Mouse (Mus musculus) forebrain, embryonic 15.5 days (tissue): Measurements from ENCODE around the gene Armc10. TPM values are rescaled to one million over a fixed set of nuclear protein-coding genes. Genes with fewer than 3 reads are reported as not detected.

Source experiments
- ATAC-seq: fragments of 200-750 bp; cut with Nextera tagmentation; replicated peaks from 2 replicates; pipeline ENCODE4 v1.8.0; 2017; ENCODE audit warnings: mild to moderate bottlenecking, moderate TSS enrichment, moderate library complexity
- H3K27ac ChIP-seq: fragments of 300-500 bp; sonication (generic); replicated peaks from 2 replicates; pipeline ENCODE4 v1.5.1; 2015; ENCODE audit warnings: mild to moderate bottlenecking, inconsistent platforms
- H3K27me3 ChIP-seq: fragments of 300-500 bp; sonication (generic); 2 replicates; pipeline ENCODE4 v1.6.1; 2015; ENCODE audit warnings: inconsistent platforms
- H3K36me3 ChIP-seq: fragments of 300-500 bp; sonication (generic); 2 replicates; pipeline ENCODE4 v1.6.1; 2015; ENCODE audit warnings: mild to moderate bottlenecking, inconsistent platforms
- H3K4me1 ChIP-seq: fragments of 300-500 bp; sonication (generic); 2 replicates; pipeline ENCODE4 v1.6.1; 2015; ENCODE audit warnings: inconsistent platforms
- H3K4me2 ChIP-seq: fragments of 300-500 bp; sonication (generic); replicated peaks from 2 replicates; pipeline ENCODE4 v1.6.1; 2015; ENCODE audit warnings: mild to moderate bottlenecking, inconsistent platforms
- H3K4me3 ChIP-seq: fragments of 300-500 bp; sonication (generic); 2 replicates; pipeline ENCODE4 v1.5.1; 2015; ENCODE audit warnings: mild to moderate bottlenecking, inconsistent platforms
- H3K9ac ChIP-seq: fragments of 300-500 bp; sonication (generic); replicated peaks from 2 replicates; pipeline ENCODE4 v1.6.1; 2015; ENCODE audit warnings: mild to moderate bottlenecking, inconsistent platforms
- H3K9me3 ChIP-seq: fragments of 300-500 bp; sonication (generic); 2 replicates; pipeline ENCODE4 v1.6.1; 2016; ENCODE audit warnings: inconsistent platforms
- WGBS: fragments of 180-500 bp; shearing (Covaris S2); methylation state at CpG from one replicate; pipeline ENCODE4 v1.1.7; 2015; ENCODE audit warnings: mixed read lengths; 5-methylcytosine and 5-hydroxymethylcytosine counted together
- polyA plus RNA-seq: library from polyadenylated mRNA; unstranded; fragments of >200 nt; fragmentation: Nextera tagmentation; extraction: Ambion mirVana; gene quantifications from 2 replicates; pipeline ENCODE4 v1.2.1, GENCODE M21; 2015

Armc10 gene
- polyA plus RNA-seq, 1 experiment from 2014 or later: 90.3 TPM

DNA sequence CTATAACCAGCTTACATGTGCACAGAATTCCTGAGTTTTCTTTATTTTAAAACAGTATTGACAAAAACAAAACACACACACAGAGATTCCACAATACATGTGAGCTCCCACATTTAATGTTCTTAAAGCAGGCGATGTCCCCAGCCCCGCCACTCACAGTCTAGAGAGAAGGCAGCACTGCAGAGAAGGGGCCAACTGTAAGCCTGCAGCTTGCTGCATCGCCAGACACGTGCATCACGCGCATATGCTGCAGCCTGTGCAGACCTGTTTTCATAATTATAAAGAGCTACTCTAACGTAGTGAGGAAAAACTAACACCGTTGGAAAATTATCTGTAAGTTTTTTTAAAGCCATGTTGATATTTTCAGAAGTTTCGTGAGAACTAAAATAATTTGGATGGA, 28.1 kb downstream of the Armc10 start:
- 0 out of 2 replicates have a peak, but pooled peaks cover 2% of the 10 kb centered on the region for H3K36me3 ChIP-seq
- 75% methylated on average over 9 of the region's 9 CpGs for WGBS

DNA sequence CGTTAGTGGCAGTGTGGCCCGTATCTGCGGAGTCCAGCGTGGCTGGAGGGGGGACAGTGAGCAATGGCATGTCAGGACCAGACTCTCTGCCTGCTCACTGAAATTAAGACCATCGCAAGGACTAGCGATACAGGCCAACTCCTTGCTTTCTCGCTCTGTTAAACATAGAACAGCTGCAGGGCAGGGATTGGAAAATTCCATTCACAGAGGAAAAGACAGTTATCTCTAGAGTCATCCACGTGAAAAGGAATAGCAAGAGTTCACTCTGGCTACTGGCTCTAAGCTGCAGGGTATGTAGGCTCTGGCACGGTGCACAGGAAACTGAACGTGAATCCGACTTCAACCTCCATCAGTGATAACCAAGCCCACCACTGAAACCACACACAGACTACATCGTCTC, 29.4 kb downstream of the Armc10 start:
- Histone ChIP-seq H3K9me3 (no peaks in the 10 kb centered on the region), H3K36me3 (0 out of 2 replicates have a peak, but pooled peaks cover 2% of the 10 kb centered on the region), H3K27ac (no peak overlapping the region), H3K4me3 (no peak overlapping the region), H3K4me2 (no peak overlapping the region), H3K9ac (no peak overlapping the region), H3K4me1 (peaks cover 4% of the 10 kb centered on the region; the same call in 1 of the 2 replicates), H3K27me3 (no peaks in the 10 kb centered on the region)
- no peak for ATAC-seq
- 84% methylated on average over 12 of the region's 12 CpGs for WGBS

More for the DNA sequence above, 28.1 kb downstream of the Armc10 start:
- Histone ChIP-seq H3K9me3 (no peaks in the 10 kb centered on the region), H3K9ac (no peak overlapping the region), H3K4me2 (no peak overlapping the region), H3K4me1 (peaks cover 4% of the 10 kb centered on the region; the same call in 1 of the 2 replicates), H3K27me3 (no peaks in the 10 kb centered on the region), H3K27ac (no peak overlapping the region), H3K4me3 (no peak overlapping the region)
- ATAC-seq: no peak

DNA sequence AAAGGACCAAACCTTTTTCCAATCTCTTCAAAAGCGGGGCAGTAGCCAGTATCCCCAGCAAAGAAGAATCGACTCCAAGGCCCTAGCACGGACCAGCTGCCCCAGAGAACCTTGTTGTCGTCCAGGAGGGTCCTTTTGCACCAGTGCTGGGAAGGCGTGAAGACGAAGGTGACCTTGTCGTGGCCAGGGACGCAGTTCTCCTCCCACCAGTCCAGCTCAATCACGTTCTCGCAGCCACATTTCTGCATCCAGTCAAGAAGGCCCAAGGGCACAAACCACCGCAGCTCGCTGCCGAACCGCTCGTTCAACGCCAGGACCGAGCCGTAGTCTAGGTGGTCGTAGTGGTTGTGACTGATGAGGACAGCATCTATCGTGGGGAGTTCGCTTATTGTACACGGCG, 29.9 kb downstream of the Armc10 start:
- Histone ChIP-seq H3K9me3 (no peaks in the 10 kb centered on the region), H3K4me3 (no peak overlapping the region), H3K9ac (no peak overlapping the region), H3K27ac (no peak overlapping the region), H3K4me1 (peaks cover 4% of the 10 kb centered on the region; the same call in 1 of the 2 replicates), H3K36me3 (0 out of 2 replicates have a peak, but pooled peaks cover 2% of the 10 kb centered on the region), H3K4me2 (no peak overlapping the region), H3K27me3 (no peaks in the 10 kb centered on the region)
- 97% methylated on average over 23 of the region's 23 CpGs for WGBS
- ATAC-seq: no peak

DNA sequence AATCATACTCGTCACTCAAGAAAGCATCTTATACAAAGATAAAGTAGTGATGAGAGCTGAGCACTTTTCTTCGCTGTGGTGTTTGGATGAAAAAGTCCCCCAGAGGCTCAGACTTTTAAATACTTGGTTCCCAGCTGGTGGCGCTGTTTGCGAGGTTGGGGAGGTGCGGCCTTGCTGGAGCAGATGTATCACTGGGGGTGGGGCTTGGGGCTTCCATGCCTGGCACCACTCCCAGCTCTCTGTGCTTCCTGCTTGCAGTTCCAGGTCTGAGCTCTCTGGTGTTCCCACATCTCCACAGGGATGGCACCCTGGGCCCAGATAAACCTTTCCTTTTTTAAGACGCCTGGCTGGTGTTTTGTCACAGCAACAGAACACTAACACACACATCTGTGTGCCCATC, 32.3 kb downstream of the Armc10 start:
- Histone ChIP-seq H3K4me2 (no peak overlapping the region), H3K4me3 (no peak overlapping the region), H3K9me3 (no peaks in the 10 kb centered on the region), H3K27ac (no peak overlapping the region), H3K9ac (no peak overlapping the region), H3K27me3 (no peaks in the 10 kb centered on the region), H3K4me1 (peaks cover 4% of the 10 kb centered on the region; the same call in 1 of the 2 replicates), H3K36me3 (0 out of 2 replicates have a peak, but pooled peaks cover 2% of the 10 kb centered on the region)
- WGBS: 92% methylated on average over 6 of the region's 6 CpGs
- no peak for ATAC-seq

DNA sequence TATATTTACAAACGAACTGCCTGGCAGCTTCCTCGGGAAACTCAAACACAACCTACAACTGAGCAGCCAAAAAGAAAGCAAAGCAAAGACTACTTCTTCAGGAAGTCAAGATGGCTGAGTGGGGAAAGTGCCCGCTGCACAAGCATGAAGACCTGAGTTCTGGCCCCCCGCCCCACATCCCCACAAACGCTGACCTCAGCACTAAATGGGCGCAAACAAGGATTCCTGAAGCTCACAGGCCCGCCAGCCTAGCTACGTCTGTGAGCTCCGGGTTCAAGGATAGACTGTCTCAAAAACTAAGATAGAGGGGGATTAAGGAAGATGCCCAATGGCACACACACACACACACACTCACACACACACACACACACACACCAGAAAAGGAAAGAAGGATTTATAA, 32.8 kb downstream of the Armc10 start:
- 98% methylated on average over 9 of the region's 9 CpGs for WGBS
- ATAC-seq: no peak
- Histone ChIP-seq H3K4me1 (peaks cover 3% of the 10 kb centered on the region; the same call in 1 of the 2 replicates), H3K9me3 (no peaks in the 10 kb centered on the region), H3K36me3 (peaks cover 5% of the 10 kb centered on the region; the same call in 1 of the 2 replicates), H3K9ac (no peak overlapping the region), H3K4me3 (no peak overlapping the region), H3K27ac (no peak overlapping the region), H3K27me3 (no peaks in the 10 kb centered on the region), H3K4me2 (no peak overlapping the region)

DNA sequence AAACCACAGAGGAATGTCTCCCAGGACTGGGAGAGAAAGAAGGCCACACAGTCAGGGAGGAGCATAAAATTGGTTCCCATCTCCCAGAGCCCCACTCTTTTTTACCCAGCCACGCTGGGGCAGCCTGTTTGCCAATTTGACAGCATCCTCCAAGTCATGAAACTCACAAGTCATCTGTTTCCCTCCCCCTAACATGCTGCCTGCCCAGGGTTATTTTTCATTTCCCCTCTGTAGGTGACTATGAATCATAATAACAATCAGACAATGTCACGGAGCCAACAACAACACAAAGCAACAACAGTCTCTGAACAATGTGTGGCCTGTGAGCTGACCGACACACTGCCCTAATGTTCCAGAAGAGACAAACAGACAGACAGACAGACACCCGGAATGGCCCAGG, 34.4 kb downstream of the Armc10 start:
- Histone ChIP-seq H3K36me3 (peaks cover 5% of the 10 kb centered on the region; the same call in 1 of the 2 replicates), H3K4me2 (no peak overlapping the region), H3K9ac (no peak overlapping the region), H3K27me3 (no peaks in the 10 kb centered on the region), H3K4me3 (no peak overlapping the region), H3K27ac (no peak overlapping the region), H3K9me3 (no peaks in the 10 kb centered on the region), H3K4me1 (no peaks in the 10 kb centered on the region)
- no peak for ATAC-seq
- 82% methylated on average over 4 of the region's 4 CpGs for WGBS

DNA sequence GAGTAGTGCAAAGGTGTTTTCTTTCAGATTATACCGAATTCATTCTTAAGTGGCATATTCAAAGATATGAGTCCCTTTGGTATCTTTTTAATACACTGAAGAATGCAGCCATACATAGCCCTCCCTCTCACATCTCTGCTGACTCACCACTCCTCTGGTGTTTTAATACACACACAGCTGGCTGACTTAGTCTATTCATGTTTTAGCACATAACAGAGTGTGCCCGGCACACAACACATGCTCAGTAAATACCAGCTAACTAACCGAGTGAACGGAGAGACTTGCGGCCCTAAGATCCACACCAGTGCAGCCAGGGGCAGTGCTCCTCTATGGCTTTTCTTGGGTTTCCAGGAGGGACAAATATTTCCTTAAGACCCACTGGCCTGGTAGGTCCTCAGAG, 35.3 kb downstream of the Armc10 start:
- no peaks in the 10 kb centered on the region for H3K4me1 ChIP-seq
- H3K27ac ChIP-seq: no peak overlapping the region
- no peak overlapping the region for H3K4me3 ChIP-seq
- no peak overlapping the region for H3K4me2 ChIP-seq
- no peaks in the 10 kb centered on the region for H3K27me3 ChIP-seq
- ATAC-seq: peak; percentile 32; the same call in 1 of the 2 replicates
- H3K9ac ChIP-seq: no peak overlapping the region
- H3K36me3 ChIP-seq: peaks cover 5% of the 10 kb centered on the region; the same call in 1 of the 2 replicates
- WGBS: 79% methylated on average over 5 of the region's 5 CpGs
- H3K9me3 ChIP-seq: no peaks in the 10 kb centered on the region

DNA sequence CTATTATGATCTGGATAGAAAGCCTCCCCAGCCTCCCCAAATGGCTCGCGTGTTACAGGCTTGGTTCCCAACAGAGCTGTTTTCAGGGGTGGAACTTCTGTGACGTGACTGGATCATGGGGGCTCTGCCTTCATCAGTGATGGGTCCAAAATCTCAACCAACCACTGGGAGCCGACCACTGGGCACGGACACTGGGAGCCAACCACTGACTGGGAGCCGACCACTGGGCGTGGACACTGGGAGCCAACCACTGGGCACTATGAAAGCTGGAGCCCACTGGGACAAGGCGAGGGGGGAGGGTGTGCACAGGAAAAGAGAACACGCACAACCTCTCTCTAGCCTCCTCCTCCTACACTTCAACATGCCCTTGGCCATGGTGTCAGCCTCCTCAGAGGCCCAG, 38.2 kb downstream of the Armc10 start:
- Histone ChIP-seq H3K4me3 (no peak overlapping the region), H3K4me1 (no peaks in the 10 kb centered on the region), H3K27me3 (no peaks in the 10 kb centered on the region), H3K27ac (no peak overlapping the region), H3K4me2 (no peak overlapping the region), H3K9me3 (no peaks in the 10 kb centered on the region), H3K36me3 (peaks cover 3% of the 10 kb centered on the region; the same call in 1 of the 2 replicates), H3K9ac (no peak overlapping the region)
- no peak for ATAC-seq
- 95% methylated on average over 9 of the region's 9 CpGs for WGBS

DNA sequence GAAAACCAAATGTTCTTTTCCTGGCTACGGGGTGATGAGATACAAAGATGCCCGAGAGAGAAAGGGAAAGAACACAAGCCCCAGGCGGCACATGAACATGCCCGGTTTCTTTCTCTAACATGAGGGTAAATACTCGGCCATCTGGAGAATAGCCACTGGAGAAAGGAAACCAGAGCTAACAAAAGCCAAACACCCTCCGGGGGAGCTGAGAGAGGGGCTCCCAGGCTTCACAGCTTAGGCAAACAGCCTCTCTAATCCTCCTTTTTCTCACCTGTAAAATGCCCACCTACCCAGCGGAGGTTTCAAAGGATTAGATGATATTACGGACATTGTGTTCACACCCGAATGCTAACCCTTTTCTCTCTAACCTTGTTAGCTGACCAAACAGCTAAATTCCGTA, 39.4 kb downstream of the Armc10 start:
- Histone ChIP-seq H3K9me3 (no peaks in the 10 kb centered on the region), H3K9ac (no peak overlapping the region), H3K4me3 (no peak overlapping the region), H3K4me1 (no peaks in the 10 kb centered on the region), H3K4me2 (no peak overlapping the region), H3K27ac (no peak overlapping the region), H3K36me3 (peaks cover 9% of the 10 kb centered on the region; the same call in 1 of the 2 replicates), H3K27me3 (no peaks in the 10 kb centered on the region)
- ATAC-seq: no peak
- WGBS: 73% methylated on average over 10 of the region's 10 CpGs

DNA sequence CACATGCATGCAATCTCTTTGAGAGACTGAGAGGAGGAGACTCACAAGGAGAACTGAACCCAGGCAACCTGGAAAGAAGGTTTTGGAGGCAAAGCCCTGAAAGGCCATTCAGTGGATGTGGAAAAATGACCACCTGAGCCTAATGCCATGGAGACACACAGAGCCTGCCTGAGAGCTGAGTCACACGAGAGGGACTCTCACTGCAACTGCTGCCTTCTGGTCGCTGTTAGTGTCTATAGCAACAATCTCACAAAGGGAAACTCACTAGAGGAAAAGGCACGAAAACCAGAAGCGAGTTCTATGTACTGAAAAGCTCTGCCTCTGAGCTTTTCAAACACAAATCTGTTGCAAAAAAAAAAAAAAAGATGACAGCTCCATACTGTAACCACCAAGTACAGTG, 41.4 kb downstream of the Armc10 start:
- H3K27ac ChIP-seq: no peak overlapping the region
- H3K9ac ChIP-seq: no peak overlapping the region
- WGBS: 70% methylated on average over 4 of the region's 4 CpGs
- no peak overlapping the region for H3K4me2 ChIP-seq
- no peaks in the 10 kb centered on the region for H3K9me3 ChIP-seq
- no peaks in the 10 kb centered on the region for H3K4me1 ChIP-seq
- H3K36me3 ChIP-seq: peaks cover 9% of the 10 kb centered on the region; the same call in 1 of the 2 replicates
- ATAC-seq: no peak
- H3K4me3 ChIP-seq: no peak overlapping the region
- no peaks in the 10 kb centered on the region for H3K27me3 ChIP-seq

DNA sequence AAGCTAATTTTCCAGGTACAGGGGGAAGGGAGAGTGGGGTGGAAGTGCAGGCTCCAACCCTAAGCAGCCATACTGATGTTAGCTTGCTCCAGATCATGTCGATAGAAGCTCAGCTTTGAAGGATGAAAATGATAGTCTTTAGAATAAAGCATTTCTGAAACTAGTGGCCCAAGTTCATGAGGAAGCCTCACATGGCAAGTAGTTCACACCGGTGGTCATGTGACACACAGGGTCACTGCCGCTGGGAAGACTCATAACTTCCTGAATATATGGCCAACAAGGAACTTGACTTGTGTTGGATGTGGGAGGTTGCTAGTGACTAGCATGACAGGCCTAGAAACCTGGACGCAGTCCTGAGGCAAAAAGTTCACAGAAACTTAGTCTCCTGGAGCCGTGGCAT, 46.6 kb downstream of the Armc10 start:
- Histone ChIP-seq H3K36me3 (peaks cover 5% of the 10 kb centered on the region; the same call in 1 of the 2 replicates), H3K27ac (no peak overlapping the region), H3K4me2 (no peak overlapping the region), H3K4me1 (no peaks in the 10 kb centered on the region), H3K4me3 (no peak overlapping the region), H3K9me3 (no peaks in the 10 kb centered on the region), H3K9ac (no peak overlapping the region), H3K27me3 (no peaks in the 10 kb centered on the region)
- WGBS: 99% methylated on average over 5 of the region's 5 CpGs
- no peak for ATAC-seq

DNA sequence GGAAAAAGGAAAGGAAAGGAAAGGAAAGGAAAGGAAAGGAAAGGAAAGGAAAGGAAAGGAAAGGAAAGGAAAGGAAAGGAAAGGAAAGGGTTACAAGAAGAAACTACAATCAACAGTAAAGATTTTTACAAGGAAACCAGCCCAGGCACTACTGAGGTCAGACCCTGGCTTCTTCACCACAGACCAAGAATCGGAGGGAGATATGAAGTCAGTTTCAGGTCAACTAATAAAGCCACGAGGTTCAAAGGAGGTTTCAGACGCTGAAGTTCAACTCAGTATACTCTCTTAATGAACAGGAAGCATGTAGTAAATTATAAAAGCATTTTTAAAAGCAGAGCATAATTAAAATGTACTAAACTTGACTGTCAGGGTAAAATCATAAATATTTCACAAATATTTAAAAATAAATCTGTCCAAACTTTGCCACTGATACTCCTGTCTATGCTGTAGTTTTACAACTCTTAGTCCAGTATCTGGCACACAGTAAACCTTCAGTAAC, 47.8 kb downstream of the Armc10 start:
- peaks cover 5% of the 10 kb centered on the region; the same call in 1 of the 2 replicates for H3K36me3 ChIP-seq
- no peak overlapping the region for H3K4me3 ChIP-seq
- H3K4me2 ChIP-seq: no peak overlapping the region
- H3K4me1 ChIP-seq: no peaks in the 10 kb centered on the region
- H3K9me3 ChIP-seq: no peaks in the 10 kb centered on the region
- no peak for ATAC-seq
- 90% methylated on average over 3 of the region's 3 CpGs for WGBS
- no peak overlapping the region for H3K27ac ChIP-seq
- H3K27me3 ChIP-seq: no peaks in the 10 kb centered on the region
- H3K9ac ChIP-seq: no peak overlapping the region
